Mouse (Mus musculus) MEL (cell line): ENCODE data around the gene Kcnip2.

Source experiments
- CTCF ChIP-seq, 3 experiments: IDR thresholded peaks in 2 of 3; conservative IDR thresholded peaks in 1 of 3; 2 replicates each; pipeline ENCODE4 v1.5.1; 2011 to 2012; ENCODE audit warnings: low read length in 3 of 3, low read depth in 2 of 3, mild to moderate bottlenecking in 2 of 3, improper control_type of control experiment in 1 of 3, inconsistent platforms in 1 of 3, mixed read lengths in 1 of 3, moderate library complexity in 1 of 3; ENCODE audit not compliant: control insufficient read depth in 1 of 3, insufficient read depth in 1 of 3, poor library complexity in 1 of 3, severe bottlenecking in 1 of 3
- EP300 ChIP-seq, 2 experiments: IDR thresholded peaks; 2 replicates each; pipeline ENCODE4 v1.6.1; 2011; ENCODE audit warnings: improper control_type of control experiment in 2 of 2, low read length in 2 of 2, low read depth in 1 of 2, mild to moderate bottlenecking in 1 of 2
- ETS1 ChIP-seq: IDR thresholded peaks from 2 replicates; pipeline ENCODE4 v1.6.1; 2012; ENCODE audit warnings: low read depth, mild to moderate bottlenecking, inconsistent platforms, low read length, improper control_type of control experiment, moderate library complexity
- NELFE ChIP-seq: IDR thresholded peaks from 2 replicates; pipeline ENCODE4 v1.6.1; 2011; ENCODE audit warnings: low read depth, low read length, improper control_type of control experiment
- NRF1 ChIP-seq: IDR thresholded peaks from 2 replicates; pipeline ENCODE4 v1.6.1; 2014; ENCODE audit warnings: low read depth, mild to moderate bottlenecking, inconsistent platforms, low read length, improper control_type of control experiment, moderate library complexity; ENCODE audit not compliant: poor library complexity, insufficient read depth, severe bottlenecking
- POLR2A ChIP-seq, 2 experiments: IDR thresholded peaks; 2 replicates each; pipeline ENCODE4 v1.6.1; 2011 to 2012; ENCODE audit warnings: low read length in 2 of 2, mild to moderate bottlenecking in 2 of 2, control low read depth in 1 of 2, improper control_type of control experiment in 1 of 2, low read depth in 1 of 2, moderate library complexity in 1 of 2; ENCODE audit not compliant: control insufficient read depth in 1 of 2, insufficient read depth in 1 of 2, poor library complexity in 1 of 2
- TAL1 ChIP-seq: IDR thresholded peaks from 2 replicates; pipeline ENCODE4 v1.6.1; 2012; ENCODE audit warnings: mild to moderate bottlenecking, inconsistent platforms, low read length, moderate library complexity, mixed read lengths
- TBP ChIP-seq: IDR thresholded peaks from 2 replicates; pipeline ENCODE4 v1.8.0; 2011; ENCODE audit warnings: low read depth, low read length, improper control_type of control experiment
- ZMIZ1 ChIP-seq: IDR thresholded peaks from 2 replicates; pipeline ENCODE4 v1.6.1; 2012; ENCODE audit warnings: low read depth, mild to moderate bottlenecking, inconsistent platforms, low read length, improper control_type of control experiment, moderate library complexity
- ZNF384 ChIP-seq: IDR thresholded peaks from 2 replicates; pipeline ENCODE4 v1.6.1; 2012; ENCODE audit warnings: low read depth, mild to moderate bottlenecking, inconsistent platforms, low read length, improper control_type of control experiment

- TF ChIP-seq POLR2A (IDR thresholded peaks at IDR 0.05; ENCODE audit: control insufficient read depth in 1 of 2, insufficient read depth in 1 of 2, low read depth in 1 of 2, low read length in 2 of 2, poor library complexity in 1 of 2): 0 out of 4 replicates have a peak, but pooled peaks of 1 of the 2 experiments have one; percentile 7
- no peak for TF ChIP-seq TBP
- TF ChIP-seq CTCF (IDR thresholded peaks at IDR 0.05 in 2 of 3, conservative IDR thresholded peaks at IDR 0.05 in 1 of 3; ENCODE audit: control insufficient read depth in 1 of 3, insufficient read depth in 1 of 3, low read depth in 2 of 3, low read length in 3 of 3, poor library complexity in 1 of 3, severe bottlenecking in 1 of 3): no peak
- TF ChIP-seq NELFE: no peak
- no peak for TF ChIP-seq ETS1
- TF ChIP-seq ZNF384: no peak
- TF ChIP-seq ZMIZ1: no peak
- no peak for TF ChIP-seq TAL1
- no peak for TF ChIP-seq EP300 (IDR thresholded peaks at IDR 0.05; ENCODE audit: low read depth in 1 of 2, low read length in 2 of 2)
- TF ChIP-seq NRF1: no peak
These were observed 73.5 kb downstream of the Kcnip2 start, which contains the start of gene Fgf8 for GRCm38 (mm10) chr19:45742218-45742983.
